Mouse (Mus musculus) G1E (cell line): Measurements from ENCODE around the gene Fosb.

ENCODE experiments used
- CTCF ChIP-seq: IDR thresholded peaks from 2 replicates; pipeline ENCODE4 v1.5.1; 2012; ENCODE audit warnings: low read depth, low read length, inconsistent platforms, mixed read lengths
- GATA1 ChIP-seq: IDR thresholded peaks from 2 replicates; pipeline ENCODE4 v1.6.1; 2012; ENCODE audit warnings: borderline replicate concordance, low read length, inconsistent platforms, mixed read lengths
- POLR2AphosphoS5 ChIP-seq: IDR thresholded peaks from 2 replicates; pipeline ENCODE4 v1.6.1; 2012; ENCODE audit warnings: low read depth, low read length, inconsistent platforms; ENCODE audit not compliant: insufficient replicate concordance

- TF ChIP-seq CTCF (no peak), GATA1 (no peak), POLR2AphosphoS5 (no peak)
Observed at GRCm38 (mm10) chr7:19338596-19338995, 28.7 kb upstream of the Fosb start.
